Mouse (Mus musculus) embryonic facial prominence, embryonic 12.5 days (tissue): ENCODE measurements around the gene Nos1. TPM values are rescaled to one million over a fixed set of nuclear protein-coding genes. Genes with fewer than 3 reads are reported as not detected.

Experiments
- ATAC-seq: fragments of 200-750 bp; cut with Nextera tagmentation; 2 replicates; pipeline ENCODE4 v1.8.0; 2017; ENCODE audit not compliant: insufficient number of reproducible peaks, insufficient read depth, low FRiP score, low TSS enrichment
- H3K27ac ChIP-seq: fragments of 300-500 bp; sonication (generic); 2 replicates; pipeline ENCODE4 v1.5.1; 2016; ENCODE audit warnings: mild to moderate bottlenecking
- H3K27me3 ChIP-seq: fragments of 300-500 bp; sonication (generic); 2 replicates; pipeline ENCODE4 v1.6.1; 2016; ENCODE audit warnings: mild to moderate bottlenecking, moderate library complexity
- H3K36me3 ChIP-seq: fragments of 300-500 bp; sonication (generic); 2 replicates; pipeline ENCODE4 v1.6.1; 2016; ENCODE audit warnings: mild to moderate bottlenecking
- H3K4me1 ChIP-seq: fragments of 300-500 bp; sonication (generic); 2 replicates; pipeline ENCODE4 v1.6.1; 2016
- H3K4me2 ChIP-seq: fragments of 300-500 bp; sonication (generic); replicated peaks from 2 replicates; pipeline ENCODE4 v1.6.1; 2016; ENCODE audit warnings: mild to moderate bottlenecking, moderate library complexity
- H3K4me3 ChIP-seq: fragments of 300-500 bp; sonication (generic); 2 replicates; pipeline ENCODE4 v1.5.1; 2016; ENCODE audit warnings: mild to moderate bottlenecking
- H3K9ac ChIP-seq: fragments of 300-500 bp; sonication (generic); 2 replicates; pipeline ENCODE4 v1.6.1; 2016; ENCODE audit warnings: mild to moderate bottlenecking, moderate library complexity
- H3K9me3 ChIP-seq: fragments of 300-500 bp; sonication (generic); 2 replicates; pipeline ENCODE4 v1.6.1; 2016; ENCODE audit warnings: mild to moderate bottlenecking, moderate library complexity
- WGBS: fragments of 180-500 bp; shearing (Covaris S2); methylation state at CpG from one replicate; pipeline ENCODE4 v1.1.7; 2016; 5-methylcytosine and 5-hydroxymethylcytosine counted together
- polyA plus RNA-seq: library from polyadenylated mRNA; unstranded; fragments of >200 nt; fragmentation: Nextera tagmentation; extraction: Ambion mirVana; gene quantifications from 2 replicates; pipeline ENCODE4 v1.2.1, GENCODE M21; 2016

Nos1 gene
- polyA plus RNA-seq, 1 experiment from 2014 or later, result 0.32 TPM

- Histone ChIP-seq H3K9me3 (no peaks in the 10 kb centered on the region), H3K9ac (no peak overlapping the region), H3K4me2 (no peak overlapping the region), H3K4me1 (no peaks in the 10 kb centered on the region), H3K4me3 (no peak overlapping the region), H3K27me3 (no peaks in the 10 kb centered on the region), H3K27ac (no peak overlapping the region), H3K36me3 (no peaks in the 10 kb centered on the region)
- WGBS, result 80% methylated on average over 11 of the region's 11 CpGs
- ATAC-seq, result 0 out of 2 replicates have a peak, but pooled peaks have one; percentile 14
Observed at GRCm38 (mm10) chr5:117802071-117802521, 21.3 kb downstream of the Nos1 start.

GRCm38 (mm10) chr5:117803551-117803950 is 22.7 kb downstream of the Nos1 start:
- Histone ChIP-seq H3K4me1 (no peaks in the 10 kb centered on the region), H3K36me3 (no peaks in the 10 kb centered on the region), H3K4me3 (no peak overlapping the region), H3K4me2 (no peak overlapping the region), H3K9ac (no peak overlapping the region), H3K27ac (no peak overlapping the region), H3K9me3 (no peaks in the 10 kb centered on the region), H3K27me3 (no peaks in the 10 kb centered on the region)
- ATAC-seq, result no peak
- WGBS, result 64% methylated on average over 7 of the region's 7 CpGs

DNA sequence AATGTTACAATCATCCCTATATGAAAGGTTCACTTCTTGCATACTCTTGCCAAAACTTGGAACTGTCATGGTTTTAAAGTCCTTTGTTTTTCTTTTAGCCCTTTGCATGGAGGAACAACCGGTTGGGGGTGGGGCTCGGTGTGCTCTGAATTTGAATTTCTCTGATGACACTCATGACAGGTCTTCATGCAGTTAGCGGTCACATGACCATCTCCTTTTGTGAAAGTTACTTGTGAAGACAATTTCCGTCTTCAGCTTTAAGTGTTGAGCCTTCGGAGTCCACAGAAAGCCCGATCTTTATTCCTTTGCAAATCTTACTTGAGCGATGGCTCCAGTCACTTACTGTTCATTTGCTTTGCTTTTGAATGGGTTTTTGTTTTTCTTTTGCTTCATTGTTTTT is 30.1 kb downstream of the Nos1 start:
- WGBS, result 87% methylated on average over 7 of the region's 7 CpGs
- Histone ChIP-seq H3K9ac (no peak overlapping the region), H3K36me3 (no peaks in the 10 kb centered on the region), H3K27me3 (no peaks in the 10 kb centered on the region), H3K4me2 (no peak overlapping the region), H3K4me1 (0 out of 2 replicates have a peak, but pooled peaks cover 3% of the 10 kb centered on the region), H3K9me3 (no peaks in the 10 kb centered on the region), H3K27ac (no peak overlapping the region), H3K4me3 (no peak overlapping the region)
- ATAC-seq, result no peak

DNA sequence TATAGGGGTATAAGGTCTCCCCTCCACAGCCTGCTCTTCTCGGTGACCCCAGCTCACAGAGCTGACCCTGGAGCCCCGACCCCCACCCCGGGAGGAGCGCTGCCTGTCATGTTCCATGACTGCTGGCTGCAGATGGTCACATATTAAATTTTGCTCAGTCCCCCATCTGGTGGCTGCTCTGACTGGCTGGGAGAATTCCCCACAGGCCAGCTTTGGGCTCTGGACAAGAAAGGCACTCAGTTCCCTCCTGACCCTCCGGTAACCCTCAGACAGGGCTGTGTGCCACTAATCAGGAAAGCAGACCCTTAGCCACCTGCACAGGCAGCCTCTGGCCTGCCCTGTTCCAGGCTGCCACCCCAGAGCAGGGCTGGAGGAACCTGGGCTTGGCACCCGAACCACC is 38.0 kb downstream of the Nos1 start:
- WGBS, result 65% methylated on average over 6 of the region's 6 CpGs
- Histone ChIP-seq H3K4me1 (0 out of 2 replicates have a peak, but pooled peaks cover 4% of the 10 kb centered on the region), H3K27me3 (no peaks in the 10 kb centered on the region), H3K9me3 (no peaks in the 10 kb centered on the region), H3K4me2 (no peak overlapping the region), H3K4me3 (no peak overlapping the region), H3K36me3 (no peaks in the 10 kb centered on the region), H3K27ac (no peak overlapping the region), H3K9ac (no peak overlapping the region)
- no peak; the same call in 1 of the 2 replicates for ATAC-seq

GRCm38 (mm10) chr5:117820445-117820844 is 39.6 kb downstream of the Nos1 start:
- no peak overlapping the region for H3K4me3 ChIP-seq
- 65% methylated on average over 7 of the region's 7 CpGs for WGBS
- no peaks in the 10 kb centered on the region for H3K9me3 ChIP-seq
- no peaks in the 10 kb centered on the region for H3K27me3 ChIP-seq
- H3K9ac ChIP-seq, result no peak overlapping the region
- no peak overlapping the region for H3K27ac ChIP-seq
- no peak overlapping the region for H3K4me2 ChIP-seq
- no peaks in the 10 kb centered on the region for H3K36me3 ChIP-seq
- H3K4me1 ChIP-seq, result 0 out of 2 replicates have a peak, but pooled peaks cover 4% of the 10 kb centered on the region
- ATAC-seq, result no peak

GRCm38 (mm10) chr5:117823811-117824210 is 43.0 kb downstream of the Nos1 start:
- Histone ChIP-seq H3K36me3 (no peaks in the 10 kb centered on the region), H3K4me2 (no peak overlapping the region), H3K9me3 (no peaks in the 10 kb centered on the region), H3K4me1 (no peaks in the 10 kb centered on the region), H3K9ac (no peak overlapping the region), H3K27ac (no peak overlapping the region), H3K4me3 (no peak overlapping the region), H3K27me3 (no peaks in the 10 kb centered on the region)
- ATAC-seq, result no peak
- 92% methylated on average over 9 of the region's 9 CpGs for WGBS

- WGBS, result 75% methylated on average over 5 of the region's 5 CpGs
- H3K9ac ChIP-seq, result no peak overlapping the region
Observed at GRCm38 (mm10) chr5:117824486-117824885, 43.7 kb downstream of the Nos1 start.

DNA sequence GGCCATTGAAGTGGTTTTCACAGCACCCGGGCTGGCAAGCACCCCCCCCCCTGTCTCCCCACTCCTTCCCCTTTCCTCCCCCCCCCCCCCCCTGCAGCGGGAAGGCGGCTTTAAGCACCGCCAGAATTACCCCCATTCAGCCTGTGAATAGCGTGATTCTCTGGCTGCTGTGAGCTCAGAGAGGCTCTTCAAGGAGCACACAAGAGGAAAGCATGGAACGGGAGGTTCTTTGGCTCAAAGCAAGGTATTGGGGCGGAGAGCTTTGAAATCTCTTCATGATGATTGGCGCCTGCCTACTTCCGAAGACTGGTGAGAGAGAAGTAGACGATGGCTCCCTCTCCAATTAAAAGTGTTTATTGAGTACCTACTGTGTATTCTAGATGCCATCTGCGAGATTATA is 44.5 kb downstream of the Nos1 start:
- no peak for ATAC-seq
- H3K9ac ChIP-seq, result no peak overlapping the region
- 77% methylated on average over 11 of the region's 11 CpGs for WGBS
- no peak overlapping the region for H3K4me2 ChIP-seq
- H3K9me3 ChIP-seq, result no peaks in the 10 kb centered on the region
- no peaks in the 10 kb centered on the region for H3K36me3 ChIP-seq
- H3K4me3 ChIP-seq, result no peak overlapping the region
- no peaks in the 10 kb centered on the region for H3K27me3 ChIP-seq
- H3K27ac ChIP-seq, result no peak overlapping the region
- no peaks in the 10 kb centered on the region for H3K4me1 ChIP-seq

More at GRCm38 (mm10) chr5:117824486-117824885, 43.7 kb downstream of the Nos1 start:
- Histone ChIP-seq H3K36me3 (no peaks in the 10 kb centered on the region), H3K4me3 (no peak overlapping the region), H3K27me3 (no peaks in the 10 kb centered on the region), H3K27ac (no peak overlapping the region), H3K9me3 (no peaks in the 10 kb centered on the region), H3K4me1 (no peaks in the 10 kb centered on the region), H3K4me2 (no peak overlapping the region)
- no peak for ATAC-seq

- no peaks in the 10 kb centered on the region for H3K4me1 ChIP-seq
- no peak overlapping the region for H3K4me3 ChIP-seq
- no peaks in the 10 kb centered on the region for H3K36me3 ChIP-seq
- WGBS, result 81% methylated on average over 6 of the region's 6 CpGs
- H3K4me2 ChIP-seq, result no peak overlapping the region
- H3K27ac ChIP-seq, result no peak overlapping the region
- H3K27me3 ChIP-seq, result no peaks in the 10 kb centered on the region
- H3K9me3 ChIP-seq, result no peaks in the 10 kb centered on the region
- ATAC-seq, result no peak
- no peak overlapping the region for H3K9ac ChIP-seq
Observed at GRCm38 (mm10) chr5:117827366-117827765, 46.5 kb downstream of the Nos1 start.

DNA sequence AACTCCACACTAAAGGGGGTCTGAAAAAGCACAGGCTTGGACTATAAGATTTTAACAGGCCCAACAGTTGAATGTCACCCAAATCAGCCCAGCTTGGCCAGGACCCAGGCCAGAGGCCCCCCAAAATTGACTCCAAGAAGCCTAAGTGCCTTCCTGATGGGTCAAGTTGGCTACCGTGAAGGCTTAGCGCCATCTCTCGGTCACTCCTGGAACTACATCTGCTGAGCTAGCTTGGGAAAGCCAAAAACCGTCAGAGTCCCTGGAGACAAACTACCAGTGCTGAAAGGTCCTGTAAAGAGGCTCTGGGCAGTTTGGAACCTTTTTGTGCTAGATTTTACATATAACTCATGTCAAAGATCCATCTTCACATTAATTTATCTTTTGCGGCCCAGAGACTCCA is 56.1 kb downstream of the Nos1 start:
- no peak overlapping the region for H3K4me3 ChIP-seq
- H3K27ac ChIP-seq, result no peak overlapping the region
- no peaks in the 10 kb centered on the region for H3K9me3 ChIP-seq
- H3K27me3 ChIP-seq, result peaks cover 42% of the 10 kb centered on the region
- no peak overlapping the region for H3K9ac ChIP-seq
- 6% methylated on average over 5 of the region's 5 CpGs for WGBS
- H3K36me3 ChIP-seq, result no peaks in the 10 kb centered on the region
- no peak overlapping the region for H3K4me2 ChIP-seq
- peaks cover 6% of the 10 kb centered on the region; the same call in 1 of the 2 replicates for H3K4me1 ChIP-seq
- no peak for ATAC-seq

DNA sequence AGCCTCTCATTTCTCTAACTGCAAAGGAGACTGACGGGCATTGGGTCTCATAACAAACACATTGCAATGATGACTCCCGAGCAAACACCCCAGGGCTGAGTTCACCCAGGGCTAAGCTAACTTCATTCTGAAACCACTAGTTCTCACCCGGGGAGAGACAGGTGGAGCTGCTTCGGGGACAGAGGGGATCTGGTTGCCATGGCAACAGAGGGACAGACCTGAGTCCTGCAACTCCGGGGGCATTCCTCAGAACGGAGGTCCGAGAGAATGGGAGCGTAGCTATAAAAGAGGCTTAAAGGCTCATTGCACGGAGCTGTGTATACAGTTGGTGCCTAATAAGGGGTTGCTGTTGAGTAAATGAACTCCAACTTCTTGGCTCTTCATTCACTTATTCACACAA is 56.9 kb downstream of the Nos1 start:
- Histone ChIP-seq H3K9me3 (no peaks in the 10 kb centered on the region), H3K27ac (no peak overlapping the region), H3K4me3 (no peak overlapping the region), H3K4me1 (peaks cover 12% of the 10 kb centered on the region; the same call in 1 of the 2 replicates), H3K9ac (no peak overlapping the region), H3K4me2 (no peak overlapping the region), H3K36me3 (no peaks in the 10 kb centered on the region), H3K27me3 (peaks cover 51% of the 10 kb centered on the region)
- 24% methylated on average over 9 of the region's 9 CpGs for WGBS
- no peak for ATAC-seq

DNA sequence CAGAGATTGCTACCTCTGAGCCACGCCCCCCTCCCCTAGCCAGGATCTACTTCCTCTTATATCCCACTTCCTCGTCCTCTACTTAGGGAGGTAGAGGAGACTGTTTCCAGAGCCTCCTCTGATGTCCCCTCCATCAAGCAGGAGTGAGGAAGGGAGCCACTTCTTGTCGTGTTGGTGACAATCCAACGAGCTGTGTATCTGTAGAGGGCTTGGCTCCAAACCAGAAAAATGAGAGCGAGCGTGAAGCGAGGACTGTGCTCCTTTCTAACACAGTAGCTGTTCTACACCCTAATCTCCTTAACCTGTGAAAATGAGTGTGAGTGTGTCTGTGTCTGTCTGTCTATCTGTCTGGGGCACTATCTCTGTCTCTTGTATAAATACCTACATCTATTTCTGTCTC is 58.7 kb downstream of the Nos1 start:
- no peak overlapping the region for H3K4me2 ChIP-seq
- H3K9ac ChIP-seq, result no peak overlapping the region
- H3K27me3 ChIP-seq, result peaks cover 68% of the 10 kb centered on the region
- H3K4me1 ChIP-seq, result peaks cover 12% of the 10 kb centered on the region; the same call in 1 of the 2 replicates
- H3K36me3 ChIP-seq, result no peaks in the 10 kb centered on the region
- no peak for ATAC-seq
- H3K9me3 ChIP-seq, result no peaks in the 10 kb centered on the region
- WGBS, result 75% methylated on average over 7 of the region's 7 CpGs
- no peak overlapping the region for H3K27ac ChIP-seq
- H3K4me3 ChIP-seq, result no peak overlapping the region

DNA sequence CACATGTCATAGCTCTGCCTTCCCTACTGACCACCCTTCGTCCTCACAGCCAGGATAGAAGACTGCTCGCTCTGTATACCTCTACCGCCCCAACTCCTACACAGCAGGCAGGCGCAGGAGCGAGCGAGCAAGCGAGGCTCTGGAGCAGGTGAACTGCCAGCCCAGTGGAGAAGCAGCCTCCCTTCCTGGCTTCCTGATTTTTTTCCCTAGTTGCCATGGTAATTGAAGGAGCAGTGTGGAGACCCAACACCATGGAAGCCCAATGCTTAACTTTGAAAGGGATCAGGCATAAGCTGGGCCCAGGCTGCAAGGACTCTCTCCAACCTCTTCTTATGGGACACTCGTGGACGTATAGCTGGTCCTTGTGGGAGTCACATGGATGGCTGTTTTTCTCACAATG is 59.4 kb downstream of the Nos1 start:
- H3K4me1 ChIP-seq, result peaks cover 12% of the 10 kb centered on the region; the same call in 1 of the 2 replicates
- H3K36me3 ChIP-seq, result no peaks in the 10 kb centered on the region
- H3K27me3 ChIP-seq, result peaks cover 71% of the 10 kb centered on the region
- WGBS, result 33% methylated on average over 9 of the region's 9 CpGs
- no peak overlapping the region for H3K4me3 ChIP-seq
- no peak for ATAC-seq
- H3K4me2 ChIP-seq, result no peak overlapping the region
- no peaks in the 10 kb centered on the region for H3K9me3 ChIP-seq
- H3K9ac ChIP-seq, result no peak overlapping the region
- H3K27ac ChIP-seq, result no peak overlapping the region
